Mouse (Mus musculus) thymus, adult 2 months (tissue): ENCODE measurements around the gene Nrap.

Source experiments
- CTCF ChIP-seq: fragments of 200-500 bp; IDR thresholded peaks from 2 replicates; pipeline ENCODE4 v1.5.1; 2012; ENCODE audit warnings: mild to moderate bottlenecking, control low read depth, low read length, moderate library complexity, borderline replicate concordance; ENCODE audit not compliant: control insufficient read depth, poor library complexity, insufficient read depth; ENCODE audit errors: extremely low read depth
- POLR2A ChIP-seq: fragments of 200-500 bp; IDR thresholded peaks from 2 replicates; pipeline ENCODE4 v1.6.1; 2012; ENCODE audit warnings: mild to moderate bottlenecking, low read length, control low read depth, moderate library complexity; ENCODE audit not compliant: control insufficient read depth, poor library complexity, insufficient read depth; ENCODE audit errors: extremely low read depth

DNA sequence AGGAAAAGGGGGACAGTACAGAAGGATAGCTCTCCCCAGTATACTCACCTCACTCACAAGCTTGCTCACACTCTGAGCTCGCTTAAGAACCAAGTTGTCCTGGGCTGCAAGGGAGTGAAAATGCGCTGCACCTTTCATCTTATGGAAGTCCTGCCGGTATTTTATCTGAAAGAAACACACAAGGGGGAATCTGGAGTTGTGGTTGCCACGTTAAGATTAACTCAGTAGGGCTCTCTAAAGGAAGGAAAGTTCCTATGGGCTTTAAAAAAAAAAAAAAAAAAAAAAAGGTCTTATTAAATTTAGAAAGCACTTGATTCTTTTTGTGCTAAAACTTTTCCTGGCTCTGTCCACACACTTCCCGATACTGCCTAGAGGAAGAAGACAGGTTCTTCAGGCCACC, 11.8 kb downstream of the Nrap start:
- TF ChIP-seq POLR2A (no peak), CTCF (no peak)
